Mouse (Mus musculus) stomach, postnatal 0 days (tissue): ENCODE results near the gene Cdh23. TPM values are rescaled to one million over a fixed set of nuclear protein-coding genes. Genes with fewer than 3 reads are reported as not detected.

Experiments
- ATAC-seq: fragments of 200-750 bp; cut with Nextera tagmentation; 2 replicates; pipeline ENCODE4 v1.8.0; 2017; ENCODE audit not compliant: low FRiP score, low TSS enrichment
- DNase-seq: peaks from one replicate; pipeline ENCODE4 v3.0.0-alpha.2; 2016; ENCODE audit warnings: low spot score
- H3K27ac ChIP-seq: fragments of 300-500 bp; sonication (generic); replicated peaks from 2 replicates; pipeline ENCODE4 v1.5.1; 2014; ENCODE audit warnings: mild to moderate bottlenecking, control low read depth
- H3K27me3 ChIP-seq: fragments of 300-500 bp; sonication (generic); 2 replicates; pipeline ENCODE4 v1.6.1; 2014; ENCODE audit warnings: low read length; ENCODE audit not compliant: control insufficient read depth, insufficient read depth
- H3K36me3 ChIP-seq: fragments of 300-500 bp; sonication (generic); 2 replicates; pipeline ENCODE4 v1.6.1; 2014; ENCODE audit warnings: low read length, mixed read lengths; ENCODE audit not compliant: control insufficient read depth, insufficient read depth
- H3K4me1 ChIP-seq: fragments of 300-500 bp; sonication (generic); replicated peaks from 2 replicates; pipeline ENCODE4 v1.6.1; 2014; ENCODE audit warnings: antibody characterized with exemption; ENCODE audit not compliant: control insufficient read depth, insufficient read depth
- H3K4me2 ChIP-seq: fragments of 300-500 bp; sonication (generic); replicated peaks from 2 replicates; pipeline ENCODE4 v1.6.1; 2014; ENCODE audit warnings: low read depth, mild to moderate bottlenecking, control low read depth, moderate library complexity
- H3K4me3 ChIP-seq: fragments of 300-500 bp; sonication (generic); 2 replicates; pipeline ENCODE4 v1.5.1; 2014; ENCODE audit warnings: low read depth, low read length, control low read depth
- H3K9ac ChIP-seq: fragments of 300-500 bp; sonication (generic); 2 replicates; pipeline ENCODE4 v1.6.1; 2014; ENCODE audit warnings: mild to moderate bottlenecking, low read length, control low read depth, mixed read lengths
- H3K9me3 ChIP-seq: fragments of 300-500 bp; sonication (generic); 2 replicates; pipeline ENCODE4 v1.6.1; 2016; ENCODE audit warnings: low read length; ENCODE audit not compliant: control insufficient read depth
- CTCF ChIP-seq: IDR thresholded peaks from 2 replicates; pipeline ENCODE4 v1.5.1; 2016; ENCODE audit warnings: antibody characterized with exemption, low read depth, mild to moderate bottlenecking, moderate library complexity
- EP300 ChIP-seq: optimal IDR thresholded peaks from 2 replicates; pipeline ENCODE3; 2016; ENCODE audit warnings: antibody characterized with exemption
- WGBS: fragments of 180-500 bp; shearing (Covaris S2); extraction: QIAGEN DNeasy Blood & Tissue Kit; methylation state at CpG from one replicate; pipeline ENCODE4 v1.1.7; 2014; 5-methylcytosine and 5-hydroxymethylcytosine counted together
- polyA plus RNA-seq: library from polyadenylated mRNA; unstranded; fragments of >200 nt; fragmentation: Nextera tagmentation; extraction: Ambion mirVana; gene quantifications from 2 replicates; pipeline ENCODE4 v1.2.1, GENCODE M21; 2015

Gene Cdh23
- polyA plus RNA-seq, 1 experiment from 2014 or later = 0.18 TPM

DNA sequence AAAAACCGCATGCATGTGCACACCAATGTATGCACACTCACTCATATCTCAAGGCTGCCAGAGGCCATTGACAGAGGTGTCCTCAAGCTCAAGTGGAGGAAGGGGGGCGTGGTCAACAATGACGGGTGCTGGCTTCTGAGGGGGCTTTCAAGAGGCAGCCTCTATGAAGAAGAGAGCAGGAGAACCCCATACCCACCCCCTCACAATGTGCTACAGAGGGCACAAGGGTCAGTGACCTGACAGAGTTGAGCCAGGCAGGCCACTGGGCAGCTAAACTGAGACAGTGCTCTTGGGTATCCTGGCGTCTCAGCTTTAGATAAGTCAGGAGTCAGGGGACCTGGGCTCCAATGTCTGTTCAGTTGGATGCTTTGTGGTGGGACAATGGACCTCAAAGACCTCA, 6.9 kb downstream of the Cdh23 start:
- no peaks in the 10 kb centered on the region; the same call in 1 of the 2 replicates for H3K4me1 ChIP-seq
- no peak overlapping the region for H3K4me3 ChIP-seq
- DNase-seq = no peak
- H3K9ac ChIP-seq = no peak overlapping the region
- H3K4me2 ChIP-seq = no peak overlapping the region
- no peak overlapping the region for H3K27ac ChIP-seq
- peaks cover 15% of the 10 kb centered on the region for H3K27me3 ChIP-seq
- TF ChIP-seq CTCF (no peak), EP300 (no peak)
- WGBS = 87% methylated on average over 4 of the region's 4 CpGs
- no peak for ATAC-seq
- H3K9me3 ChIP-seq = no peaks in the 10 kb centered on the region
- H3K36me3 ChIP-seq = no peaks in the 10 kb centered on the region

DNA sequence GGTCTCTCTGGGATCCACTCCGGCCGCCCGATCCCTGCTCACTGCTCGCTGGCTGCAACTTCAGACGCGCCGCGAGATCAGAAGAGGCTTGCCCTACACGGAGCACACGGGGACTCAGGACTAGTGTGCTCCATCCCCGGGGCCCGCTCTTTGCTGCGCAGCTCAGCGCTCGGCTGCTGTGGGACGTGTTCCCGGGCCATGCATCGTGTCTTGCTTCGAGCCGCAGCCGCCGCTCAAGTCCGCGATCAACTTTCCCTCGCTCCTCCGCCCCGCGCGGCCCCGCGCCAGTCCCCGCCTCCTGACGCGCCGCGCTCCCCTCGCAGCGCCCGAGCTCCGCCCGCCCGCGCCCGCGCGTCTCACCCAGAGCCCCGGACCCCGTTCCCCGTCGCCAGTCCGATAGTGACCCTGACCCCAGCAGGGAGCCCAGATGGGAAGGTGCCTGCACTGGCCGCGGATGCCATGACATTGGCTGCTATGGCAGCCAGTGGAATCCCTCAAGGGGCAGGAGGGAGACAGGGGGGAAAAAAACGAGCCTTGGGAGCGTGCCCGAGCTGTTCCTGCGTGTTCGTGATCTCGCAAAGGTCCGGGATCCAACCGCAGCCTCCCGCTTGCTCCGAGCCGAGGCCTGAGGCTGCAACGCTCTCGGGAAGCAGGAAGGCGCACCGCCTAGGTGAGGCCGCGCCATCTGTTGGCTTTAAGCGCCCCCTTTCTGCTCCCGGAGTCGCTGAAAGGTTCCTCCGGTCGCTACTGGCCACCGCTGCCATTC, 9.1 kb downstream of the Cdh23 start:
- peak; percentile 22; the same call in 1 of the 2 replicates for ATAC-seq
- Histone ChIP-seq H3K9me3 (no peaks in the 10 kb centered on the region), H3K27ac (no peak overlapping the region), H3K36me3 (no peaks in the 10 kb centered on the region), H3K4me1 (no peaks in the 10 kb centered on the region; the same call in 1 of the 2 replicates), H3K27me3 (peaks cover 15% of the 10 kb centered on the region), H3K4me3 (peak overlapping the region; percentile 53), H3K9ac (peak overlapping the region; percentile 31; the same call in 1 of the 2 replicates), H3K4me2 (peak overlapping the region; percentile 99)
- TF ChIP-seq EP300 = no peak
- TF ChIP-seq CTCF = peak; percentile 76
- peak; percentile 52 for DNase-seq
- under 1% methylated on average over 71 of the region's 76 CpGs for WGBS

DNA sequence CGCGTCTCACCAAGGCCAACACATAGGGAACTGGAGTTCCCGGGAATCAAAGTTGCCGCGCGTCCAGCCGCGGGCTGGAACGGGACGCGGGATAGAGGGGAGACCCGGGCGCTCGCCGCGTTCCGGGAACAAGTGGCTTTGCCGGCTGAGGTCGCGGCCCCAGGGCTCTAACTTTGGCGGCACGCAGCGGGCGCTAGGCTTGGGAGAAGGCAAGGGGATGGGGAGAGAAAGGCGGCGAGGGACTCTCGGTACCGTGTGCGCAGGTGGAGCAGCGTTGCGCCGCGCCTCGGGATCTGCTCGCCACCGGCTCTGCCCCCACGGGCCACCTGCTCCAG, 9.7 kb downstream of the Cdh23 start:
- peaks cover 15% of the 10 kb centered on the region for H3K27me3 ChIP-seq
- no peaks in the 10 kb centered on the region for H3K36me3 ChIP-seq
- H3K9ac ChIP-seq = no peak overlapping the region
- DNase-seq (no peak), ATAC-seq (no peak)
- TF ChIP-seq CTCF (no peak), EP300 (no peak)
- no peak overlapping the region for H3K27ac ChIP-seq
- no peaks in the 10 kb centered on the region; the same call in 1 of the 2 replicates for H3K4me1 ChIP-seq
- WGBS = 1% methylated on average over 36 of the region's 37 CpGs
- no peaks in the 10 kb centered on the region for H3K9me3 ChIP-seq
- H3K4me3 ChIP-seq = peak overlapping the region; percentile 53
- H3K4me2 ChIP-seq = peak overlapping the region; percentile 99

DNA sequence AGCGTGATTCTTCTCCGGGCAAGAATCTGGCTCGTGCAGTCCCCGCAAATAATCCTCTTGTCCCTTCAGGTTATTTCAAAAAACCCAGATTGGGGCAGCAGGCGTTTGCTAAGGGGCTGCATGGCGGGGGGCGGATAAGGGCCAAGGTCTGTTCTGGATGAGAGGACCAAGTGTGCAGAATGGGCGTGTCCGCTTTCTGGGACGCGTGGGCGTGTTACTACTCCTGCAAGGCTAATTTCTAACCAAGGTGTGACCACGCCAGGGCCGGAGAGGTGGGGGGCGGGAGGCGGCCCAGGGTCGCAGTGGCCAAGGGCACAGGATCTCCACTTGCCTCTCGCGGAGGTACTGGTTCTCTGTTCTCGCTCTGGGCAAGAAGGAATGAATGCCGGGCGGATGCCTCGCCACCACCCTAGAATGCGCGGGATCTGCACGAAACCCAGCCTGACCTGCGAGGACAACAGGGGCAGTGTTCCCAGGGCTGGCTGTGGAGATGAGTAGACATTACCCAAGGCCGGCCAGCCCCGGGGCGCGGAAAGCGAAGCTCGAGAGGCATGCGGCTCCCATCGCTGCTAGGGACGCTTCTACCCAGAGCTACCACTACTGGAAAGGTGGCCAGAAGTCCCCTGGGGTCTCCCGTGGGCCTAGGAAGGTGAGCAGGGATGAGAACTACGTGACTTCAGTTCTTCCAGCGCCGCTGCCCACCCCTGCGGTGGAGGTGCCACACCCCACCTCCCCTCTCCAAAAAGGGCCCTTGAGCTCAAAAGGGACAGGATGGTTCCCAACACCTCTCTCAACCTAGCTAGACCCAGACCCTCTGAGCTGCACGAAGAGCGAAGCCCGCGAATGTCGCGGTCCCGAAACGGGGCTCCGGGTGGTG, 10.3 kb downstream of the Cdh23 start:
- H3K9ac ChIP-seq = no peak overlapping the region
- H3K4me1 ChIP-seq = no peaks in the 10 kb centered on the region; the same call in 1 of the 2 replicates
- peaks cover 15% of the 10 kb centered on the region for H3K27me3 ChIP-seq
- H3K4me2 ChIP-seq = peak overlapping the region; percentile 99
- peak; percentile 30; the same call in 1 of the 2 replicates for ATAC-seq
- H3K27ac ChIP-seq = no peak overlapping the region
- DNase-seq = no peak
- no peaks in the 10 kb centered on the region for H3K9me3 ChIP-seq
- peak overlapping the region; percentile 53 for H3K4me3 ChIP-seq
- TF ChIP-seq CTCF (no peak), EP300 (no peak)
- no peaks in the 10 kb centered on the region for H3K36me3 ChIP-seq
- WGBS = 9% methylated on average over 50 of the region's 50 CpGs

DNA sequence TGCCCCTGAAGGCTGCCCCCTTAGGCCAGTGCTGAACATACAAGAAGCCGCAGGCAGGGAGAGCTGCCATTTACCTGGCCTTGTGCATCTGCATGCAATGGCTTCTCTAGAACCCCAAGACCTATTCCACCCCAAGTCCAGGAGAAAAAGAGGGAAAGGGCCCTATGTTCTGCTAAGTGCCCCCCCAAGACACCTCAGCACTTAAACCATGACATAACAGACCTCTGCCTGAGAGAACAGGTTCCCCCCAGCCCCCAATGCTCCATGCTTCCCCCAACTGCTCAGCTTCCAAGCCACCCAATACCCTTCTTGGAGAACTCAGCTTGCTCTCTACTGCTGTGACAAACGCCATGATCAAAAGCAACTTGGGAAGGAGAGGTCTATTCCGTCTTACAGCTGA, 17.4 kb downstream of the Cdh23 start:
- no peak overlapping the region for H3K9ac ChIP-seq
- no peak for ATAC-seq

More for the DNA sequence above, 17.4 kb downstream of the Cdh23 start:
- no peaks in the 10 kb centered on the region for H3K27me3 ChIP-seq
- no peaks in the 10 kb centered on the region for H3K36me3 ChIP-seq
- no peaks in the 10 kb centered on the region for H3K9me3 ChIP-seq
- TF ChIP-seq CTCF (no peak), EP300 (no peak)
- no peak overlapping the region for H3K4me2 ChIP-seq
- no peaks in the 10 kb centered on the region for H3K4me1 ChIP-seq
- H3K4me3 ChIP-seq = no peak overlapping the region
- no peak for DNase-seq
- no peak overlapping the region for H3K27ac ChIP-seq
- WGBS = 83% methylated on average over 3 of the region's 3 CpGs
